Mouse (Mus musculus): Measurements from ENCODE around the gene Plch1. TPM values are rescaled to one million over a fixed set of nuclear protein-coding genes. Genes with fewer than 3 reads are reported as not detected.

Plch1 gene
- total RNA-seq, 2 experiments from 2014 or later, result 4.8 TPM

DNA sequence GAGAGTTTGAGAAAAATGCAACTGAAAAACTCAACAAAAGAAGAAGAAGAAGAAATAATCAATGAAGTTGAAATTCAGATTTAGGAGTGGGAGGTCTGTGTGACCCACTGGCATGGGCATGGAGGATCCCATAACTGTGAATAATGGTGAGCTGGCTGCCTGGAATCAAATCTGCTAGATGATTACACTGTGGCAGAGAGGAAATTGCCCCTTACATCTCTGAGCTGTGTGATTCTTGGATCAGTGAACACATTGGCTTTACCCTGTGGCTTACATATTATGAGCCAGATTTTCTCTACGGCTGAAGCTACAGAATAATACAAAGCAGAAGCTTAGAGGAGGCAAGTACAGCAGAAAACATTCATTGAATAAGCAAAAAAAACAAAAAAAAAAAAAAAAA is 170.9 kb downstream of the Plch1 start:
- DNase-seq (ENCODE audit: extremely low spot score in 1 of 2, low spot score in 1 of 2), result no peak

DNA sequence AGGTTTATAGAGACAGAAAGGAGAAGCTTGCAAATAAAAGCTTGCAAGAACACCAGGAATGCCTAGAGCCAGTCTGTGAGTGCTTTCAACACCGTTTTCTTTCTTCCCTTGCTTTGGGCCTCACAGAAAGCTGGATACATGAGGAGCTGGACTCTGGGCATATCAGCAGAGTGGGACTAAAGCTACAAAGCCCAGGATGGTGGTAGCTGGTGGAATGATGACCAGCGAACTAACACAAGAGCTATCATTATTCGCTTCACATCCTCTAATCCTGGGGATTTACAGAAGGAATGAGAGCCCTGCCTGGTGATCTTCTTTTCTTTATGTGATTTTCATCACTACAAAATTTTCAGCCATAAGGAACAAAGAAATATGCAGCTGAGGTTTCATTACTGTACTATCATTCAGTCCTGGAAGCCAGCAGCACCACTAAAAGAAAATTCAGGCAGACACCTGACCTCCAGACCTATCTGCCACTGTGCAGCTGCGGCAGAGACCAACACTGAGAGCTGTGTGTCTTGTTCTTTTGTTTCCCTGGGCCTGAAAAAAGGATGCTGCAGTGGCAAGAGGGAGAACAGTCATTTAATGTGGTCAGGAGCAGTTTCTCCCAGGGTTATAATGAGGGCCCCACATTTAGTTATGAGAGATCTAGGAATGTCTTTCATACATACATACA is 172.5 kb downstream of the Plch1 start:
- DNase-seq (ENCODE audit: extremely low spot score in 1 of 2, low spot score in 1 of 2), result no peak

DNA sequence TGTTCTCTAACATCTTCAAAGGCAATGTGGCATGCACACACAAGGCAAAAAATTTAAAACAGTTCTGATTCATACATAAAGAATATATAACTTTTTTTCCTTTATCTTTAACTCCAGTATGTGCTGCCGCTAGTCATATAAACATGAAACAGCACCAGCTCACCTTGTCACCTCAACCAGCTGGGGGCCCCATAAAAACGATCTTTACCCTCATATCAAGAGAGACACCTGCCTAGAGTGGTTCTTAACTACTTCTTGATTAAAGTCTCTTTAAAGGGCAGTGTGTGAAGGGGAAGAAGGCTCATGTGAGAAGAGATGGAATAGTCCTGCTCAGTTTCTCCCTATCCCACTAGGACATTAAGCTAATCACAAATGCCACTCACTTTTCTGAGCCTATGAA is 205.6 kb downstream of the Plch1 start:
- DNase-seq (ENCODE audit: extremely low spot score in 1 of 2, low spot score in 1 of 2), result no peak

DNA sequence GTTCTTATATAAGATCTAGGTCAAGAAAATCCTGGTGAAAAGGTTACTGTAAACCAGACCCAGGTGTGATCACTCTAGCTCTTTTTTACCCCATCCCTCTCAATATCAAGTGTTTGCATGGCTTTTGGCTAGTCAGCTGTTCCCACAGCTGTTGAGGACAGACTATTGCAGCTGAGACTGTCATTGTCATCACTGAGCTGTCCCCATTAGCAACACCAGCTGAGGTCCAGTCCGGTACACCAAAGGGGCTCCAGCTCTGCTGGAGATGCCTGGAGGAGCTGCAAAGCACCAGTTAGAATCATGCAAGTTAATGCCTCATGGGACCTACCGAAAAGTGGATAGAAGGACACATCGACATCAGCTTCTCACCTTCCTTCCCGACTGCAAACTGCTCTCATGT is 206.5 kb downstream of the Plch1 start:
- no peak for DNase-seq (ENCODE audit: extremely low spot score in 1 of 2, low spot score in 1 of 2)

DNA sequence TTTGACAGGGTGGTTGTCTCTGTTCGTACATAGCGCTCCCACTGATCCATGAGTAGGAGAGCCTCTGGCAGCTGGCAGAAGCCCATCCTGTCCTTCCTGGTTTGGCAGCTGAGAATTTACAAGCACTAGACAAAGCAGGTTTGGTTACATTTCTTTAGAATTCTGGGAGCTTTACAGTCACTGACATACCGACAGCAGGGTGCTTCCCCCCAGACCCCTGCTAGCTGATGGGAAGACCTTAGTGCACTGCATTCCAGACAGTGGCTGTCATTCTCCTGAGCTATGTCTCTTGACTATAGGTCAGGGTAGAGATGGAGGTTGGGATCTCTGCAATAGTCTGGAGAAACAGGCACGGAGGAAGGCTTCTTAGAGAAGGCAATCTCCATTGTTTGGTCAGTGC is 230.5 kb downstream of the Plch1 start:
- DNase-seq (ENCODE audit: extremely low spot score in 1 of 2, low spot score in 1 of 2), result no peak

DNA sequence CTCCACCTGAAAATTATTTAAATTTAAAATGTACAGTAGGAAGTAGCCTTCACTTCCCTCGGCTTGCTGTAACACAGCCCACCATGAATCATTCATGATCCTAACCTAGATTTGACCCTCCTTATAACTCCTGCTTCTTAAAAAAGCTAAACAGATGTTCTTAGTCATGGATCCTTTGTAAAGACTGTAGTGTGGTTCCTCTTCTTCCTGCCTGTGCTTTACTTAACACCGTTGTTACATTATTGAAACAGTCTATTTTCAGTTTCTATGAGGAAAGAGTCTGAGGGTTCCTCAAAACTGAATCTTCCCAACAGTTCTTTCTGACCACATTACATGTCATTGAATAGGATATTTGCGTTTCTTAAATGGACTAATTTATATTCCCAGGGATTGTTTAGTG is 234.0 kb downstream of the Plch1 start:
- no peak for DNase-seq (ENCODE audit: extremely low spot score in 1 of 2, low spot score in 1 of 2)

DNA sequence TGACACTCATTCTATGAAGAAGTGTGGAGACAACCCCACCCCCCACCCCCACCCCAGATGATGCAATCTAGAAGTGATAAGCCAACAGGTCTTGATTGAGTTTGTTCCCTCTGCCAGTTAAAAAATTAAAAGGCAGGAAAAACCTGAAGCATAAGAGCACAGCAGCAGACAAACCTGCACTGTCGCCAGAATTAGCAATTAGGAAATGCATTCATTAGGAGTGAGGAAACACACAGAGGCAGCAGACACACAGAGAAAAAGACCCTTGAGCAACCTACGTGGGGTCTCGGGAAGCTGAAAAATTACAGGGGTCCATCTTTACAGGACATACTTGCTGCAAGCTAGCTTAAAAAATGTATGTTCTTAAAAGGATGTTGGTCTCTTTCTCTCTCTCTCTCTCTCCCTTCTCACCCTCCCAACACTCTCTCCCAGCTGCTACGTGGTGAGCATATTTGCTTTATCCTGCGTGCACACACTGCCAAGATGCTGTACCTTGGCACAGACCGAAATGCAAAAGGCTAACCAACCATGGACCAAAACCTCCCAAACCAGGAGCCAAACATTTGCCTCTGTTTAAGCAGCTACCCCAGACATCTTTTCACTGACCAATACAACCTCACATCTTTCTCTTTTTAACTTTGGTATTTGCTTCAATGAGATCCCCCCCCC is 234.6 kb downstream of the Plch1 start:
- no peak for DNase-seq (ENCODE audit: extremely low spot score in 1 of 2, low spot score in 1 of 2)

Other genes with a start within 250 kb of the Plch1 start
- 10 to 100 TPM; 13.8 to 14.1 TPM for gene E130311K13Rik, start 30.0 kb upstream of the Plch1 start, total RNA-seq (2021)
- gene Slc33a1, start 65.3 kb upstream of the Plch1 start, total RNA-seq (2021), result 10 to 100 TPM; 25.4 to 29.4 TPM
- gene Gmps, start 76.6 kb upstream of the Plch1 start, total RNA-seq (2021), result 10 to 100 TPM; 39.4 to 45.3 TPM
- under 1 TPM; 0.25 to 0.38 TPM for gene Vmn2r1, start 182.1 kb upstream of the Plch1 start, total RNA-seq (2021)
- gene Vmn2r2, start 242.5 kb upstream of the Plch1 start, total RNA-seq (2021), result not detected

Measured in layer of hippocampus, postnatal 25 days (tissue).